Mouse (Mus musculus) thymus, postnatal 36 days (tissue): Measurements from ENCODE around the gene Zdhhc8.

Experiments used
- DNase-seq, 2 experiments: peaks; one replicate each; pipeline ENCODE4 v3.0.0; 2022; ENCODE audit warnings: mixed read lengths in 2 of 2

The Zdhhc8 gene

DNA sequence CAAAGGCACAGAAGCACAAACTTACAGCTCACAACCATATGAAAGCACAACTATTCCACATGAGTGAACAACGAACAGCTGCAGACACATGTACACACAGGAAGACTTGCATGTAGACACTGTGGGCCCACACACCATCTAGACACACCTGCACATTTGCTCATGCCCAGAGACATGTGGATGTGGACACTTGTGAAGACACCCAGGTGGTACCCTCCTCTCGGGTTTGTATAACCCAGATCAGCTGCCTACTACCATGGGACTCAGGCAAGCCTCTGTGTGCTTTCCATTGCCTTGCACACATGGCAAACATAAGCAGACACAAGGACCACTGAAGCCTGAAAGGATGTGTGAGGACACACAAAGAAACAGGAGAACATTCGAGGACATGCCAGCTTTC lies 3.9 kb downstream of the Zdhhc8 start:
- peak in 1 of 2 experiments; percentile 57 for DNase-seq

GRCm38 (mm10) chr16:18230617-18231016 lies 4.3 kb downstream of the Zdhhc8 start:
- no peak for DNase-seq

- DNase-seq, result no peak
Observed at GRCm38 (mm10) chr16:18229622-18230021, 5.3 kb downstream of the Zdhhc8 start.

DNA sequence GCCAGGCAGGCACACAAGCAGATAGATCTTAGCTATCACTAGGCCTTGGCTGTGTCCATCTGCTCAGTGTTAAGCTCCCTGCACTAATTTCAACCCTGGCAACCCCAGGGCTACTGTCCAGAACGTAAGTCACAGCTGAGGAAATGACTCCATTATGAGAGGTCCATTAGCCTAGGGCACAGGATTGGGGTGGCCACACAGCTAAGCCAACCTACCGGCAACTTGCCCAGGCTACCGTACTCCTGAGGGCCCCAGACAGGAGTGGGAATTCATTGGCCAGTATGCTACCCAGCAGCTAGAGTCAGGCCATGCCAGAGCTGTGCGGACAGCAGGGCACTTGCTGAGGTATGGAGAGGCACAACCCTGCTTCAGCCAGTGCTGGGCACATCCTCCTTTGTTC lies 6.1 kb downstream of the Zdhhc8 start:
- no peak for DNase-seq

DNA sequence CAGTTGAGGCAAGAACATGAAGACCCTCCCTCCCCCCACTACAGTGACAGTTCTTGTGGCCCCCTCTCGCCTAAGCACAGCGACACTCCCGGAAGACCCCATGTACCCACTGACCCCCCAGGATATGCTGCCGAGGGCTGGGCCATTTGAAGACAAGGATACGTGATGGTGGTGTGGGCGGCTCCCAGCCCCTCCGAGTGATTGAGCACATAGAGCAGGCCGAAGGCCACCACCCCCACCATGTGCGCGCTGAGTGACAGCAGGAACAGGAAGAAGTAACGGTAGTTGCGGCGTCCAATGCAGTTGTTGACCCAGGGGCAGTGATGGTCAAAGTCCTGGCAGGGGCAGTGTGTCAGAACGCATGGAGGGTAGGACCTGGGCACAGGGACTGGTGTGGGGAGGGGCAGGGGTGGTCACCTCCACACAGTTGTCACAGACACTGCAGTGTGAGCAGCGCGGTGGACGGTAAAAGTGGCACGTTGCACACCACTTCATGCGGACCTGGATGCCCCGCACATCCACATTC lies 7.0 kb downstream of the Zdhhc8 start:
- no peak for DNase-seq

- DNase-seq, result no peak
Observed at GRCm38 (mm10) chr16:18227187-18227586, 7.7 kb downstream of the Zdhhc8 start.

GRCm38 (mm10) chr16:18222188-18222587 lies 12.7 kb downstream of the Zdhhc8 start:
- no peak for DNase-seq

DNA sequence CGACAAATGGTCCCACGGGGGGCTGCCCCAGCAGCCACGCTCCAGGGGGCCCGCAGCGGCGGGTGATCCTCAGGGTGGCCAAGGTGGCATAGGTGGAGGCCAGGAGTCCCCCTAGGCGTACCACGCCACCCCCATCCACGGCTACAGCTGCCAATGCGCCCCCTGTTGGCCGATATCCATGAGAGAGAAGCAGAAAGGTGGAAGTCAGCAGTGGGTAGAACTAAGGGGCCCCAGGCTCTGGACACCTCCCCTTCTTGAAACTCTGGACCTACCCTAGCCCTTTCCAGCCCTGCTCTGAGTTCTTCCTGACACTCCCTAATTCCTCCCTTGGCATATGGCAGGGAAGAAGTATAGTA lies 13.4 kb downstream of the Zdhhc8 start:
- peak in 1 of 2 experiments; percentile 51 for DNase-seq

DNA sequence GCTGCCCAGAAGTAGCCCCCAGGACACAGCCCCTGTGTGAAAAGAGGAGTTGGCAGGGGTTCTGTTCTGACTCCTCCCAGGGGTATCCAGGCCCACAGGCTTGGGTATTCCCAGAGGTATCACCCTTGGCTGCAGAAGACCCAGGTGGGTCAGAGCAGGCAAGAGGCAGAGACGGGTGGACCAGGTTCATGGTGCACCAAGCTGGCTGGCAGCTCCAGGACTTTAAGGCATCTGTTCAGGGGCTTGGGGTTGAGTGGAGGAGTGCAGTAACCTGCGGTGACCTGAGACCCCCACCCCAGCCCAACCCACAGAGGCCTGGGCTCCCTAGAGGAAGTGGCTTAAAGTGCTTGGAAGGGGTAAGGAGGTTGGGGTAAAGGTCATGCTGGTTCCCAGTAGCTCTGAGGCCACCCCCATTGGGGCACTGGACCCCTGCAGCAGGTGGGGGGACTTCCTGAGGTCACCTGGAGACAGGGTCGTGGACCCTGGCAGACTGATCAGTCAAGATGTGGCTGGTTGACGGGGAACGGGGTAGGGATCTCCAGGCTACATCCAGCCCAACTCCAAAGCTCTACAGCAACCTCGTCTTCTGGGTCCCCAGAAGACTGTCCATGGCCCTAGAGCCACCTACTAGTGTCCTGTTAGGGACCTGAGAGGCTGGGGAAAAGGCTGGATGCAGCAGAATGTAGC lies 13.9 kb downstream of the Zdhhc8 start:
- no peak for DNase-seq

DNA sequence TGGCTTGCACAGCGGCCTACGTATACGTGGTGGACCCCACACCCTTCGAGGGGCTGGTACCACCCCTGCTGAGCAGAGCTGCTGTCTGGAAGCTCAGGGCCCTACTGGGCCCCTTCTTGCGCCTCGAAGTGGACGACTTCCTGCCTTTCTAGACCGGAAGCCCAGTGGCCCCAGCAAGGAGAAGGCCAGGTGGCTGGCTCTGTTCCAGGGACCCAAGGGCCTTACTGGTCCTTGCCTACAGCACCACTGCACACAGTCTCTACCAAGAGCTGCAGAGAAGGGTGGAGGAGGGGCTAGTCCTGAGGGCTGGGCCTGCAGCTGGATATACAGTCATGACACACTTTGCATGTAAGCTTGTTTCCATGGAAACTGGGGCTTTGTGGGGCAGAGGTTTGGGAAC lies 14.9 kb downstream of the Zdhhc8 start:
- DNase-seq, result peak in 1 of 2 experiments; percentile 72

GRCm38 (mm10) chr16:18218580-18218996 lies 16.3 kb downstream of the Zdhhc8 start:
- no peak for DNase-seq

- DNase-seq, result no peak
Observed at GRCm38 (mm10) chr16:18217579-18217978, 17.4 kb downstream of the Zdhhc8 start, which contains the start of gene Ccdc188. TSS of gene Ccdc188 (plus strand) at chr16:18217879.

GRCm38 (mm10) chr16:18214858-18215257 lies 20.1 kb downstream of the Zdhhc8 start:
- DNase-seq, result no peak

DNA sequence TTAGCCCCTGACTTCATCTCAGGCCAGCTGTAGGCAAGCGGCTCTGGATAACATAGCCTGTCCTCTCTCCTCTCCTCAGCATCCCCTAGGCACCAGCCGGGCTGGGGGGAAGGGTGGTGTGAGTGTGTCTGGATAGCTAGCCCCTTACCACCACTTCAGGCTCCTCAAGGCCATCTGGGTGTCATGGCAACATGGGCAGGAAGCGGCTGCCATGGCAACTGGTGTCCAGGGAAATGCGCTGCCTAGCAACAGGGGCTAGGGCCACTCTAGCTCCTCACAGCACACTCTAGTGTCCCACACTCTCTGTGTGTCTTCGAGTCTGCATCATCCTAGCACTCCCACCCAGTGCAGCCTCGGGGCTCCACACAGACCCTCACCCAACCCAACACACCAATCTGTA lies 21.2 kb downstream of the Zdhhc8 start:
- DNase-seq, result no peak

- DNase-seq, result peak; percentile 79 to 84
Observed at GRCm38 (mm10) chr16:18211417-18212171, 23.3 kb downstream of the Zdhhc8 start.

- peak in 1 of 2 experiments; percentile 55 for DNase-seq
Observed at GRCm38 (mm10) chr16:18210701-18211416, 24.1 kb downstream of the Zdhhc8 start.

GRCm38 (mm10) chr16:18203430-18204091 lies 31.4 kb downstream of the Zdhhc8 start:
- no peak for DNase-seq

GRCm38 (mm10) chr16:18202061-18202460 lies 32.9 kb downstream of the Zdhhc8 start:
- no peak for DNase-seq

- no peak for DNase-seq
Observed at GRCm38 (mm10) chr16:18201620-18202019, 33.3 kb downstream of the Zdhhc8 start.

DNA sequence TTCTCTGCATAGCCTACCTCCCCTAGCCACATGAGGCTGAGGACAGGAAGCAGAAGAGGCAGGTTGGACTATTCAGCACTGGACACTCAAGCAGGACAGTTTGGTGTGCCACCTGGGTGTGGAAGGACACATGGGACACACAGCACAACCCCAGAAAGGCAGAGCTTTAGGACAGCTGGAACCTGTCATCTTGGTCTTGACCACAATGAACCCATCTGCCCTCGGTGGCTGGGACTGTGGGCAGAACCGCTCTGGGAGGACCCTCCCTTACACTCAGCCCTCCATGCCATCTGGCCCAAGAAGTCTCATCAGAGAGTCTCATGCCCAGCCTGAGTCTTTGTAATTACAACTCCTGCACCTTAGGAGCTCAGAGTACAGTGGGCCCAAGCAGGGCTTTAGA lies 34.9 kb downstream of the Zdhhc8 start:
- DNase-seq, result no peak

DNA sequence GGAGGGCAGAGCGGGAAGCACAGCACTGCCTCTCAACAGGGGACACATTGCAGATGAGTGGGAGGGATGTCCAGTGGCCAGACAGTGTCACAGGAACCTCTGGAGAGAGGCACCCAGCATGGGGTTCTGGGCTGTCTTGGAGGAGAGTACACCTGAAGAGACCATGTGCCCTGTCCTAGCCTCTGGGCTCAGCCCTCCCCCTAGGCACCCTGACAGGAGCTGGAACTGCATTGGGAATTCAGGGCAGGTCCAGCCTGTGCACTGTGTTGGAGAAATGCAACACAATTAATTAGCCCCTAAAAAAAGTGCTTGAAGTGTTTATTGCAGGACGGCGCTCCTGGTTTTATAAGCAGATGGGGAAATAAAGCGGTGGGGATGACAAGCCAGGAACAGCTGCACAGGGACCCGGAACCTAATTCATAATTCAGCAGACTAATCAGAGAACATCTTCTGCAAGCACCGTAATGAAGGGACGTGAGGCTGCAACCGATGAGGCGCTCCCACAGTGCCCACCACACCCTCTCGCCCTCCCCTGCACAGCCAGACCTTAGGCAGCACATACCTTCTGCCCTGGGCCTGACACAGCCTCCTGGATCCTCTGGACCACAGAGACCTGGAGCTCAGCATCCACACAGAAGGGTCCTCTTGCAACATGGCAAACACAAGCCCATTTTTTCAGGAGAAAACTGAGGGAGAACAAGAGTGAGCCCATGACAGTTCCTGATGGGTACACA lies 36.4 kb downstream of the Zdhhc8 start:
- DNase-seq, result no peak

DNA sequence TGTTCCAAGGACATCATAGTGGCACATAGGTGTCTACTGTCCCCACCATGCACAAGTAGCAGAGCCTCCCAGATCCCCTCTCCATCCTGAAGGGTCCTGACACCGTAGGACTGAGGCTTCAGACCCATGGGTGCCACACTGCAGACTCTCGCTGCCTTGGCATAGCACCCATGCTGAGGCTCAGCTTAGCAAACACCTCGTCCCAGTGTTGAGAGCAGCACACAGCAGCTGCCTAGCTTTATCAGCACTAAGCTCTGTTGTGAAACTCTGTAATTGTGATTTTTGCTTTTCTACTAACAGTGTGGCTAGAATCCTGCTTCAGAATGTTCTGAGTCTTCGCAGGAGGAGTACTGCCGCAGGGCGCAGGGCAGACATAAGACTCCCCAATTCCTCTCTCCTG lies 37.1 kb downstream of the Zdhhc8 start:
- no peak for DNase-seq
